Comparison of ENCODE assay signal across 8 mouse cellular contexts in the genomic region with DNA sequence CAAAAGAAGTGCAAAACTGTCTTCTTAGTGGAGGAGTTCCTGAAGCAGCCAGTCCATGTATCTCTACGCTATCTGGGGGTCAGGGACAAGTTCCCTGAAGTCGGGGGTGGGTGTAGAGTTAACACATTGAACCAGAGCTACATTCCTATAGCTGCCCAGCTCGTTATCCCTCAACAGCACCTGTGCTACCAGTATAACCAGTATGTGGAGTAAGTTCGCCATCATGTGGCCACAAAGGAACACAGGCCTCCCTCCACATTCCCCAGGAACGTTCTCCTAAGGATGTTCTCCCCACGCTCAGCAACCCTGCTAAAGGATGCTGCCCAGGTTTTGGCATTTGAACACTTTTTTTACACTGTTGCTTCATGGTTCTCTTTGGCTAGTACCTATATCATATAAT. TPM values are rescaled to one million over a fixed set of nuclear protein-coding genes. Genes with fewer than 3 reads are reported as not detected.
DNase-seq lines count a peak whose midpoint lies in the region; ATAC-seq and TF ChIP-seq lines count a peak whose summit lies in the region.
"Had no signal": no experiment of that assay in that cellular context is flagged by ENCODE, and none has a peak within 500 bp of the region (broad histone marks: within the 10 kb centered on the region; RNA-seq: fewer than 3 reads in every experiment).

No protein-coding gene starts in this region.

- intact Hi-C loops in left cerebral cortex, postnatal 36 days (cut with DNase I) = loop anchor here (2.0 kb wide), 1 partner anchor 942 kb away; no protein-coding TSS in a partner anchor

- ATAC-seq in liver, postnatal 0 days = no peak
- ATAC-seq in cerebellum, adult (ENCODE audit: insufficient number of reproducible peaks, low FRiP score, low TSS enrichment) = peak; percentile 66
- peak; percentile 98 for ATAC-seq in frontal cortex, adult (ENCODE audit: low TSS enrichment)

- WGBS in liver, postnatal 0 days (ENCODE audit: insufficient replicate concordance) = 18% methylated on average over 6 of the region's 6 CpGs

- no peaks in the 10 kb centered on the region for H3K9me3 ChIP-seq in liver, postnatal 0 days (ENCODE audit: low read length)
- H3K9me3 ChIP-seq: embryonic facial prominence, embryonic 13.5 days had no signal

- DNase-seq in liver, postnatal 0 days = no peak
- no peak for DNase-seq in liver
- DNase-seq in left cerebral cortex, postnatal 36 days (ENCODE audit: low spot score in 2 of 2) = peak; percentile 9 to 12
- peak; percentile 27 for DNase-seq in right cerebral cortex, adult 18-20 months
- DNase-seq in urinary bladder, postnatal 10 days (ENCODE audit: low spot score) = no peak

- no peaks in the 10 kb centered on the region for H3K27me3 ChIP-seq in liver, postnatal 0 days (ENCODE audit: insufficient read depth, low read length)

- no peaks in the 10 kb centered on the region for H3K36me3 ChIP-seq in liver, postnatal 0 days (replicated peaks; ENCODE audit: insufficient read depth, low read length)
- H3K36me3 ChIP-seq: embryonic facial prominence, embryonic 13.5 days had no signal

- H3K4me1 ChIP-seq in liver, postnatal 0 days (ENCODE audit: insufficient read depth) = no peaks in the 10 kb centered on the region
- H3K4me1 ChIP-seq: embryonic facial prominence, embryonic 13.5 days had no signal

- H3K4me2 ChIP-seq in liver, postnatal 0 days (ENCODE audit: low read depth, low read length) = no peak overlapping the region
- H3K4me2 ChIP-seq: embryonic facial prominence, embryonic 13.5 days had no signal

- no peak overlapping the region for H3K9ac ChIP-seq in liver, postnatal 0 days (replicated peaks)
- H3K9ac ChIP-seq: embryonic facial prominence, embryonic 13.5 days had no signal

- no peak overlapping the region for H3K4me3 ChIP-seq in liver, postnatal 0 days (ENCODE audit: low read depth, low read length)
- H3K4me3 ChIP-seq: embryonic facial prominence, embryonic 13.5 days had no signal

- no peak for TF ChIP-seq EP300 in liver, postnatal 0 days (IDR thresholded peaks at IDR 0.05; ENCODE audit: low read depth)

- no peak overlapping the region for H3K27ac ChIP-seq in liver, postnatal 0 days (ENCODE audit: low read depth)
- H3K27ac ChIP-seq: embryonic facial prominence, embryonic 13.5 days had no signal

- TF ChIP-seq CTCF in liver, postnatal 0 days (IDR thresholded peaks at IDR 0.05; ENCODE audit: low read depth) = peak; percentile 39

RNA-seq across cellular contexts. Expression of a gene that starts 46.8 kb away (rescaled TPM):
- 0.75 and 0.81 TPM in 2 replicates for polyA plus RNA-seq in liver, postnatal 0 days (2015; fragmentation: Nextera tagmentation; extraction: Ambion mirVana)
- under 1 TPM; 0.39 to 0.63 TPM for total RNA-seq in left cerebral cortex, postnatal 36 days (2021)

Comparison
In these comparisons a context has a peak if more than half of its experiments do, and no peak if none do; other contexts are left out.
1. DNase-seq: peak in left cerebral cortex, postnatal 36 days (2 of 2) and right cerebral cortex, adult 18-20 months (single experiment); none in liver, postnatal 0 days (single experiment), liver (single experiment) and urinary bladder, postnatal 10 days (single experiment).